ENCODE assay signal across 7 mouse cellular contexts in genomic region chr7:46958853-46959252, GRCm38 (mm10). TPM values are rescaled to one million over a fixed set of nuclear protein-coding genes. Genes with fewer than 3 reads are reported as not detected.
DNase-seq lines count a peak whose midpoint lies in the region; ATAC-seq and TF ChIP-seq lines count a peak whose summit lies in the region.

No protein-coding gene starts in this region.

- no peak for ATAC-seq in lung, embryonic 16.5 days (ENCODE audit: low read depth)
- 0 out of 2 replicates have a peak, but pooled peaks have one; percentile 19 for ATAC-seq in limb, embryonic 11.5 days (ENCODE audit: insufficient number of reproducible peaks, low FRiP score, low TSS enrichment, low read depth)

- no peaks in the 10 kb centered on the region for H3K9me3 ChIP-seq in lung, embryonic 16.5 days (ENCODE audit: control insufficient read depth, low read length)
- H3K9me3 ChIP-seq in limb, embryonic 11.5 days (ENCODE audit: control insufficient read depth, low read length), result no peaks in the 10 kb centered on the region

- H3K27ac ChIP-seq in lung, embryonic 16.5 days (ENCODE audit: low read length), result no peak overlapping the region
- H3K27ac ChIP-seq in embryonic fibroblast, embryonic 13.5 days (ENCODE audit: insufficient read depth, low read length), result no peak overlapping the region
- H3K27ac ChIP-seq in limb, embryonic 11.5 days (replicated peaks; ENCODE audit: low read depth, low read length), result no peak overlapping the region

- peaks cover 4% of the 10 kb centered on the region; the same call in 1 of the 2 replicates for H3K36me3 ChIP-seq in lung, embryonic 16.5 days (ENCODE audit: control insufficient read depth, insufficient read depth, low read length)
- no peaks in the 10 kb centered on the region for H3K36me3 ChIP-seq in limb, embryonic 11.5 days (ENCODE audit: control insufficient read depth, insufficient read depth, low read length)
- peaks cover 2% of the 10 kb centered on the region for H3K36me3 ChIP-seq in splenic B cell, adult 2 months (ENCODE audit: control insufficient read depth, insufficient read depth, low read length, poor library complexity, severe bottlenecking)

- H3K9ac ChIP-seq in lung, embryonic 16.5 days (ENCODE audit: low read length), result peak overlapping the region; percentile 90
- H3K9ac ChIP-seq in limb, embryonic 11.5 days (ENCODE audit: low read length), result no peak overlapping the region

- H3K27me3 ChIP-seq in lung, embryonic 16.5 days (ENCODE audit: control insufficient read depth, insufficient read depth, low read depth, low read length), result peaks cover 5% of the 10 kb centered on the region
- H3K27me3 ChIP-seq in limb, embryonic 11.5 days (ENCODE audit: control insufficient read depth, insufficient read depth, low read length), result no peaks in the 10 kb centered on the region
- no peaks in the 10 kb centered on the region; the same call in 1 of the 2 replicates for H3K27me3 ChIP-seq in splenic B cell, adult 2 months (ENCODE audit: control insufficient read depth, insufficient read depth, low read length, poor library complexity, severe bottlenecking)

- peak overlapping the region; percentile 73 for H3K4me3 ChIP-seq in lung, embryonic 16.5 days (ENCODE audit: low read length)
- peak overlapping the region; percentile 93 for H3K4me3 ChIP-seq in embryonic fibroblast, embryonic 13.5 days (ENCODE audit: insufficient read depth, low read length)
- peak overlapping the region; percentile 69 for H3K4me3 ChIP-seq in limb, embryonic 11.5 days (ENCODE audit: low read depth, low read length)

- WGBS in lung, embryonic 16.5 days, result 14% methylated on average over 9 of the region's 9 CpGs
- WGBS in limb, embryonic 11.5 days, result 20% methylated on average over 9 of the region's 9 CpGs

- H3K4me1 ChIP-seq in lung, embryonic 16.5 days (replicated peaks; ENCODE audit: control insufficient read depth, insufficient read depth, low read length), result peaks cover 22% of the 10 kb centered on the region
- peaks cover 9% of the 10 kb centered on the region for H3K4me1 ChIP-seq in embryonic fibroblast, embryonic 13.5 days (ENCODE audit: control insufficient read depth, insufficient read depth, low read length)
- no peaks in the 10 kb centered on the region for H3K4me1 ChIP-seq in limb, embryonic 11.5 days (ENCODE audit: control insufficient read depth, insufficient read depth, low read length)

- TF ChIP-seq POLR2A in embryonic fibroblast, embryonic 13.5 days (IDR thresholded peaks at IDR 0.05; ENCODE audit: low read depth, low read length), result no peak

- peak overlapping the region; percentile 89 for H3K4me2 ChIP-seq in lung, embryonic 16.5 days (ENCODE audit: low read depth, low read length)
- H3K4me2 ChIP-seq in limb, embryonic 11.5 days (ENCODE audit: low read depth, severe bottlenecking), result peak overlapping the region; percentile 65

- TF ChIP-seq CTCF in embryonic fibroblast, embryonic 13.5 days (IDR thresholded peaks at IDR 0.05; ENCODE audit: borderline replicate concordance, insufficient read depth, low read length), result no peak

- no peak for DNase-seq in lung, adult 18-20 months
- no peak for DNase-seq in limb, embryonic 11.5 days (ENCODE audit: low spot score)
- DNase-seq in splenic B cell, adult 2 months (ENCODE audit: low read depth, low spot score), result peak; percentile 11
- no peak for DNase-seq in ovary, postnatal 10 days (ENCODE audit: low spot score)
- DNase-seq in ovary, postnatal 14 days (ENCODE audit: low spot score), result no peak

RNA-seq across cellular contexts. Expression of gene Uevld, which starts 0.5 kb away (rescaled TPM):
- polyA plus RNA-seq in lung, embryonic 16.5 days (2015; fragmentation: Nextera tagmentation; extraction: Ambion mirVana), result 15.0 and 16.6 TPM in 2 replicates
- 23.6 and 24.8 TPM in 2 replicates for polyA plus RNA-seq in embryonic fibroblast, embryonic 13.5 days (2011; ENCODE audit: insufficient read length, low read depth, missing spikeins)
- 14.3 and 15.2 TPM in 2 replicates for polyA plus RNA-seq in limb, embryonic 11.5 days (2014; fragmentation: Nextera tagmentation; extraction: Ambion mirVana)

RNA-seq across cellular contexts. Expression of gene Gm9999, which starts 24.5 kb away (rescaled TPM):
- not detected in 2 replicates for polyA plus RNA-seq in lung, embryonic 16.5 days (2015; fragmentation: Nextera tagmentation; extraction: Ambion mirVana)
- polyA plus RNA-seq in embryonic fibroblast, embryonic 13.5 days (2011; ENCODE audit: insufficient read length, low read depth, missing spikeins), result not detected in 2 replicates
- polyA plus RNA-seq in limb, embryonic 11.5 days (2014; fragmentation: Nextera tagmentation; extraction: Ambion mirVana), result not detected in 2 replicates

RNA-seq across cellular contexts. Expression of gene Tsg101, which starts 39.1 kb away (rescaled TPM):
- 153 and 165 TPM in 2 replicates for polyA plus RNA-seq in lung, embryonic 16.5 days (2015; fragmentation: Nextera tagmentation; extraction: Ambion mirVana)
- 140 and 175 TPM in 2 replicates for polyA plus RNA-seq in embryonic fibroblast, embryonic 13.5 days (2011; ENCODE audit: insufficient read length, low read depth, missing spikeins)
- 268 and 272 TPM in 2 replicates for polyA plus RNA-seq in limb, embryonic 11.5 days (2014; fragmentation: Nextera tagmentation; extraction: Ambion mirVana)

RNA-seq across cellular contexts. Expression of gene Spty2d1, which starts 49.4 kb away (rescaled TPM):
- 23.9 and 24.0 TPM in 2 replicates for polyA plus RNA-seq in lung, embryonic 16.5 days (2015; fragmentation: Nextera tagmentation; extraction: Ambion mirVana)
- 21.0 and 23.3 TPM in 2 replicates for polyA plus RNA-seq in embryonic fibroblast, embryonic 13.5 days (2011; ENCODE audit: insufficient read length, low read depth, missing spikeins)
- polyA plus RNA-seq in limb, embryonic 11.5 days (2014; fragmentation: Nextera tagmentation; extraction: Ambion mirVana), result 12.2 and 14.0 TPM in 2 replicates
